Mouse (Mus musculus) layer of hippocampus, adult 9-11 months (tissue): ENCODE results near the gene Ubald2.
"Not testable (repeated sequence)": the region's sequence is repeated elsewhere in the genome, so short reads cannot be mapped to it uniquely, and the experiment has no call there.

Experiments
- DNase-seq: peaks from one replicate; pipeline ENCODE4 v3.0.0; 2022

Gene Ubald2

GRCm38 (mm10) chr11:116416196-116416943, 17.5 kb upstream of the Ubald2 start:
- no peak for DNase-seq

- no peak for DNase-seq
These were observed 16.8 kb upstream of the Ubald2 start for GRCm38 (mm10) chr11:116417054-116417453.

- no peak for DNase-seq
These were observed 15.6 kb upstream of the Ubald2 start for GRCm38 (mm10) chr11:116418194-116418840.

GRCm38 (mm10) chr11:116418841-116419462, 14.9 kb upstream of the Ubald2 start:
- no peak for DNase-seq

- no peak for DNase-seq
These were observed 12.8 kb upstream of the Ubald2 start for GRCm38 (mm10) chr11:116421102-116421501.

GRCm38 (mm10) chr11:116422562-116422961, 11.3 kb upstream of the Ubald2 start:
- DNase-seq, result no peak

- no peak for DNase-seq
These were observed 10.7 kb upstream of the Ubald2 start for GRCm38 (mm10) chr11:116423214-116423613.

GRCm38 (mm10) chr11:116423782-116424620, 9.9 kb upstream of the Ubald2 start:
- DNase-seq, result no peak

- DNase-seq, result no peak
These were observed 9.1 kb upstream of the Ubald2 start for GRCm38 (mm10) chr11:116424621-116425407.

- DNase-seq, result not testable (repeated sequence)
These were observed 7.6 kb upstream of the Ubald2 start for GRCm38 (mm10) chr11:116426328-116426727.

- no peak for DNase-seq
These were observed 6.9 kb upstream of the Ubald2 start for GRCm38 (mm10) chr11:116426852-116427575.

- no peak for DNase-seq
These were observed 4.7 kb upstream of the Ubald2 start for GRCm38 (mm10) chr11:116428872-116429859.

GRCm38 (mm10) chr11:116429862-116430613, 3.9 kb upstream of the Ubald2 start:
- DNase-seq, result no peak

- DNase-seq, result no peak
These were observed 3.0 kb upstream of the Ubald2 start for GRCm38 (mm10) chr11:116430723-116431427.

- DNase-seq, result no peak
These were observed 2.3 kb upstream of the Ubald2 start for GRCm38 (mm10) chr11:116431428-116432077.

GRCm38 (mm10) chr11:116432127-116432526, 1.8 kb upstream of the Ubald2 start:
- no peak for DNase-seq

GRCm38 (mm10) chr11:116432593-116433355, 1.1 kb upstream of the Ubald2 start:
- DNase-seq, result peak; percentile 80
